Mouse (Mus musculus) C2C12 (cell line): Measurements from ENCODE around the gene Tcea2.

ENCODE experiments used
- CEBPB ChIP-seq: IDR thresholded peaks from one replicate; pipeline ENCODE4 v1.6.1; 2011; ENCODE audit warnings: low read depth, mild to moderate bottlenecking, control low read depth, moderate library complexity
- CTCF ChIP-seq: IDR thresholded peaks from one replicate; pipeline ENCODE4 v1.5.1; 2011; ENCODE audit not compliant: control insufficient read depth, insufficient read depth, insufficient read length
- MAX ChIP-seq: IDR thresholded peaks from one replicate; pipeline ENCODE4 v1.6.1; 2011; ENCODE audit warnings: mild to moderate bottlenecking, control low read depth
- MYOD1 ChIP-seq: IDR thresholded peaks from one replicate; pipeline ENCODE4 v1.6.1; 2011; ENCODE audit warnings: low read depth; ENCODE audit not compliant: control insufficient read depth, insufficient read length
- MYOG ChIP-seq: IDR thresholded peaks from one replicate; pipeline ENCODE4 v1.6.1; 2011; ENCODE audit not compliant: control insufficient read depth, insufficient read length; ENCODE audit errors: extremely low read depth
- USF1 ChIP-seq: IDR thresholded peaks from one replicate; pipeline ENCODE4 v1.6.1; 2011; ENCODE audit warnings: low read depth, mild to moderate bottlenecking, control low read depth, moderate library complexity

DNA sequence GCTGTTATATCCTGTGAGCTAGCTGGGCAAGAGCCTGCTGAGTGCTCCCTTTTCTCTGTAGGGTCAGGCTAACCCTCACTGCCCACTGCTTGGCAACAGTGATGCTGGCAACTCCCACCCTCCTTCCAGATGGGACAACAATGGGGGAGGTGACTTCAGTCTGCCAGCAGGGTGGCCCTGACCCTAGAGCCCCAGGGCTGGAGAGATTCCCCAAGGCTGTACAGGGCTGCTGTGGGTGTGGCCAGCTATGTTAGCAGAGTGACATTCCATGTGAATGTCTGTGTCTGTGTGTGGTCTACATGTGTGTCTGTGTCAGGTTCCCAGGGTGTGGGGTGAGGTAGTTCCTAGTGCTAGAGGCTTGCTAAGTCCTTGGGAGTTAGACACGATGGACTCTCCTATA lies 6.6 kb upstream of the Tcea2 start:
- TF ChIP-seq MYOG (no peak), CTCF (no peak), MYOD1 (no peak), CEBPB (no peak), USF1 (no peak), MAX (no peak)
